Mouse (Mus musculus): ENCODE measurements at regions not wholly inside any gene's neighbourhood (a gene's known extent, or its start where the extent isn't known, plus 50 kb on each side); places are given as distances from the start of the nearest gene placed in this dataset.

DNA sequence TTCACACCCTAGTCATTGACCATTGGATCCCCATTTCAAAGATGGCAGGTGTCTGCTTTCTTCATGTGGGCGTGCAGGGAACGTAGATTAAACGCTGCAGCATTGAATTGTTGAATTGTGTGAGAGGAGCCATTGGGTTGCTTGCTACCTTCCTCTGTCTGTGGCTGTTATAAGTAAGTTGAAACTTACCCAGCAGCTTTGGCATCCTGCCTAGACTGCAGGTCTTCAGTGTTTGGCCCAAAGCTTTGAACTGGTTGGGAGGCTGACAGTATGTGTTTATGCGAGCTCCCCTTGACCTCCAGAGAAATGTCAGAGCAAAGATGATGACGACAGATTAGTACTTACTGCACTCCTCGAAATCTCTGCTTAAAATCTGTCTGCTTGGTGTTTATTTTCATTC is 473.8 kb downstream of the Irx1 start:
- TF ChIP-seq CTCF (IDR thresholded peaks at IDR 0.05; ENCODE audit: low read depth, low read length): no peak
- no peak for TF ChIP-seq TAL1 (conservative IDR thresholded peaks at IDR 0.05; ENCODE audit: low read depth, low read length)
- no peak for TF ChIP-seq GATA1 (IDR thresholded peaks at IDR 0.05; ENCODE audit: borderline replicate concordance, low read length)

All from G1E (cell line).